Mouse (Mus musculus): ENCODE data around the gene Gm5105.

Gene Gm5105

DNA sequence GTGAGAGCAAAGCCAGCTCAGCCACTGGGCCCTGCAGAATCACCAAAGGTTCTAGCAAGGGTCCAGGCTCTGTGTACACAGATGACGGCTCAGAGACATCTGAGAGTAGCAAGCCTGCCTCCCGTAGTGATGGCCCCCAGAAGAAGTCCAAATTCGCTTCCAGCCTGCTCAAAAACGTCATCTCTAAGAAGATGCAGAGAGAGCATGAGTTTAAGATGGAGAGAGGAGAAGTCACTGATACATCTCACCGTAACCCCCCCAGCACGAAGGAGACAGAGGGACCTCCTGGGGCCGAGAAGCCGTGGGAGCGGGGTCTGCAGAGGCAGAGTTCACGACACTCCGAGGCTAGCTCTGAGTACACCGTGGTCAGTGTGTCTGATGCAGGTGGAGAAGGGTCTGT, at the start of gene Gm5105:
Gene Gm5105, minus strand, starts transcription at position 101 of the 400 bp plus-strand sequence.
- H3K27me3 ChIP-seq (ENCODE audit: control insufficient read depth, insufficient read depth, low read length, poor library complexity, severe bottlenecking) = no peaks in the 10 kb centered on the region
- DNase-seq (ENCODE audit: low read depth, low spot score) = no peak
- H3K36me3 ChIP-seq (ENCODE audit: control insufficient read depth, insufficient read depth, low read length, poor library complexity, severe bottlenecking) = no peaks in the 10 kb centered on the region

- Histone ChIP-seq H3K27me3 (ENCODE audit: control insufficient read depth, insufficient read depth, low read length, poor library complexity, severe bottlenecking) (no peaks in the 10 kb centered on the region), H3K36me3 (ENCODE audit: control insufficient read depth, insufficient read depth, low read length, poor library complexity, severe bottlenecking) (no peaks in the 10 kb centered on the region)
- no peak for DNase-seq (ENCODE audit: low read depth, low spot score)
These were observed 49.7 kb upstream of the Gm5105 start for GRCm38 (mm10) chr3:138116871-138117270.

DNA sequence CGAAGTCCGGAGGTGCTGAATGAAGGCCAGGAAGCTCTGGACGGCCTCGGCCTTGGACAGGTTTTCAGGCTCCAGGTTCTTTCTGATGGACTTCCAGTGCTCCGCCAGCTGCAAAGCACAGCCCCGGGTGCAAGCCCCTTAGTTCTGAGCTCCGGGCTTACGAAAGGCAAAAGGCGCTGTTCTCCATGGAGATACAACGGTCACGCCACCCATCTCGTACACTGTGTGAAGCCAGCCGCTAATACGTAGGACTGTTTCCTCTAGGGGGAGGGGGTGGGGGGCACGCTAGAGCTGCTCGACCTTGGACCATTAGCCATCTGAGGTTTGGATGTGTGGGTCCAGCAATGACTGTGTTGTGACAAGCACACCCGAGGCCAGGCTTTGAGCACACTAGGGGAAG, 46.9 kb upstream of the Gm5105 start:
- Histone ChIP-seq H3K27me3 (ENCODE audit: control insufficient read depth, insufficient read depth, low read length, poor library complexity, severe bottlenecking) (no peaks in the 10 kb centered on the region), H3K36me3 (ENCODE audit: control insufficient read depth, insufficient read depth, low read length, poor library complexity, severe bottlenecking) (no peaks in the 10 kb centered on the region)
- no peak for DNase-seq (ENCODE audit: low read depth, low spot score)

- H3K36me3 ChIP-seq (ENCODE audit: control insufficient read depth, insufficient read depth, low read length, poor library complexity, severe bottlenecking) = no peaks in the 10 kb centered on the region
- H3K27me3 ChIP-seq (ENCODE audit: control insufficient read depth, insufficient read depth, low read length, poor library complexity, severe bottlenecking) = no peaks in the 10 kb centered on the region
- no peak for DNase-seq (ENCODE audit: low read depth, low spot score)
These were observed 44.0 kb upstream of the Gm5105 start for GRCm38 (mm10) chr3:138110910-138111782.

GRCm38 (mm10) chr3:138106887-138107286, 39.7 kb upstream of the Gm5105 start:
- no peaks in the 10 kb centered on the region for H3K27me3 ChIP-seq (ENCODE audit: control insufficient read depth, insufficient read depth, low read length, poor library complexity, severe bottlenecking)
- no peak for DNase-seq (ENCODE audit: low read depth, low spot score)

DNA sequence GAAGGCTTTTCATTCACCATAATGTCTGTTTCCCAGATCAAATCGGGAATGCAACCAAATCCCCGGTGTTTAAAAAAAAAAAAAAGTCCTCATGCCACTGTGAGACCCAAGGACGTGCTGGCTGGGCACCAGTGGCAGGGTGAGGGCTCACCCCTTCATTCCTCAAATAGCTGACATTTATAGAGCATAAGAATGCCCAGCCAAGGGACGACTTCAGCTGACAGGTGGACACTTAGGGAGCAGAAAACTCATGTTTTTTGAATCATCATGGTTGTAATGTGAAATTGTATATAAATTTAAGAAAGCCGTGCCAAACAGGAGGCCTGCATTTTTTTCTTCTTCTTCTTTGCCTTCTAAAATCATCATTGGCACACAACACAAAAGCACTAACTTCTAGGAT, 37.9 kb upstream of the Gm5105 start:
- no peak for DNase-seq (ENCODE audit: low read depth, low spot score)
- Histone ChIP-seq H3K27me3 (ENCODE audit: control insufficient read depth, insufficient read depth, low read length, poor library complexity, severe bottlenecking) (no peaks in the 10 kb centered on the region), H3K36me3 (ENCODE audit: control insufficient read depth, insufficient read depth, low read length, poor library complexity, severe bottlenecking) (no peaks in the 10 kb centered on the region)

More at GRCm38 (mm10) chr3:138106887-138107286, 39.7 kb upstream of the Gm5105 start:
- H3K36me3 ChIP-seq (ENCODE audit: control insufficient read depth, insufficient read depth, low read length, poor library complexity, severe bottlenecking) = no peaks in the 10 kb centered on the region

GRCm38 (mm10) chr3:138103690-138104089, 36.5 kb upstream of the Gm5105 start:
- no peaks in the 10 kb centered on the region for H3K36me3 ChIP-seq (ENCODE audit: control insufficient read depth, insufficient read depth, low read length, poor library complexity, severe bottlenecking)
- no peak for DNase-seq (ENCODE audit: low read depth, low spot score)
- no peaks in the 10 kb centered on the region for H3K27me3 ChIP-seq (ENCODE audit: control insufficient read depth, insufficient read depth, low read length, poor library complexity, severe bottlenecking)

GRCm38 (mm10) chr3:138101936-138102335, 34.7 kb upstream of the Gm5105 start:
- H3K27me3 ChIP-seq (ENCODE audit: control insufficient read depth, insufficient read depth, low read length, poor library complexity, severe bottlenecking) = no peaks in the 10 kb centered on the region
- no peak for DNase-seq (ENCODE audit: low read depth, low spot score)
- H3K36me3 ChIP-seq (ENCODE audit: control insufficient read depth, insufficient read depth, low read length, poor library complexity, severe bottlenecking) = no peaks in the 10 kb centered on the region

GRCm38 (mm10) chr3:138097718-138098117, 30.5 kb upstream of the Gm5105 start:
- H3K27me3 ChIP-seq (ENCODE audit: control insufficient read depth, insufficient read depth, low read length, poor library complexity, severe bottlenecking) = no peaks in the 10 kb centered on the region
- DNase-seq (ENCODE audit: low read depth, low spot score) = no peak
- no peaks in the 10 kb centered on the region for H3K36me3 ChIP-seq (ENCODE audit: control insufficient read depth, insufficient read depth, low read length, poor library complexity, severe bottlenecking)

GRCm38 (mm10) chr3:138096263-138097028, 29.3 kb upstream of the Gm5105 start:
- no peak for DNase-seq (ENCODE audit: low read depth, low spot score)
- no peaks in the 10 kb centered on the region for H3K36me3 ChIP-seq (ENCODE audit: control insufficient read depth, insufficient read depth, low read length, poor library complexity, severe bottlenecking)
- no peaks in the 10 kb centered on the region for H3K27me3 ChIP-seq (ENCODE audit: control insufficient read depth, insufficient read depth, low read length, poor library complexity, severe bottlenecking)

DNA sequence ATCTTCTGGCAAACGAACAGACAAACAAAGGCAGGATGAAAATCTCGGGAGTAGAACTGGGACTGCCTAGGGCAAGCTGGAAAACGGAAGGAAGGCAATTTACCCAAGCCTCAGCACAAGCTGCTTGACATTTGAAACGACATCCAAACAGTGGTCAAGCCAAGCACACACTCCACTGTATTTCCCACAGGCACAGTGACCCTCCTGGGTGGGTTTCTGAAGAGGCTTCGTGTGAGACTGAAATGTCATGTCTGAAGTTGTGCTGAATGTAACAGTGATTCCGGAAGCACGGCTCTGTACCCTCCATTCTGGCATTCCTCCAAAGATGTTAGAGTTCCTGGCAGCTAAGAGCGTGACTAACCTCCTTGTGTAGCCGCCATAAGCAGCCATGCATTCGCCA, 28.5 kb upstream of the Gm5105 start:
- no peaks in the 10 kb centered on the region for H3K36me3 ChIP-seq (ENCODE audit: control insufficient read depth, insufficient read depth, low read length, poor library complexity, severe bottlenecking)
- H3K27me3 ChIP-seq (ENCODE audit: control insufficient read depth, insufficient read depth, low read length, poor library complexity, severe bottlenecking) = no peaks in the 10 kb centered on the region
- DNase-seq (ENCODE audit: low read depth, low spot score) = no peak

GRCm38 (mm10) chr3:138095301-138095700, 28.1 kb upstream of the Gm5105 start:
- no peak for DNase-seq (ENCODE audit: low read depth, low spot score)
- Histone ChIP-seq H3K27me3 (ENCODE audit: control insufficient read depth, insufficient read depth, low read length, poor library complexity, severe bottlenecking) (no peaks in the 10 kb centered on the region), H3K36me3 (ENCODE audit: control insufficient read depth, insufficient read depth, low read length, poor library complexity, severe bottlenecking) (no peaks in the 10 kb centered on the region)

DNA sequence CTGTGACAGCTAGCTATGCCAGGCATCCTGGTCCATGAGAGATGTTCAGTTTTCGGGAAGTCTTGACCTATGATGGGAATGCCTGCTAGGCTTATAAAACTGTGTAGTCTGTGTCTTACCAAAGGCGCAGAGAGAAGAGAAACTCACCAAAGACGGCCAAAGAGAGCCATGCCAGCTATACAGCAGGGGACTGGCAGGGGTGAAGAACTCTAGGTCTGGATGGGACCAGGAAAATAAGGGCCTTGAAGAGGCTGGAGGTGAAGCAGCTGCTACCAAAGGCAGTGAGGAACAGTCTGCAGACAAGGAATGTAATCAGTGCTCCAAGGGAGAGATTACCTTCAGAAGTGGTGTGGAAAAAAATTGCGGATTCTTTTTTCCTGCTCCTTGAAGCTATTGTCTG, 16.7 kb upstream of the Gm5105 start:
- no peaks in the 10 kb centered on the region for H3K36me3 ChIP-seq (ENCODE audit: control insufficient read depth, insufficient read depth, low read length, poor library complexity, severe bottlenecking)
- DNase-seq (ENCODE audit: low read depth, low spot score) = no peak
- H3K27me3 ChIP-seq (ENCODE audit: control insufficient read depth, insufficient read depth, low read length, poor library complexity, severe bottlenecking) = no peaks in the 10 kb centered on the region

- no peak for DNase-seq (ENCODE audit: low read depth, low spot score)
- H3K27me3 ChIP-seq (ENCODE audit: control insufficient read depth, insufficient read depth, low read length, poor library complexity, severe bottlenecking) = no peaks in the 10 kb centered on the region
- no peaks in the 10 kb centered on the region for H3K36me3 ChIP-seq (ENCODE audit: control insufficient read depth, insufficient read depth, low read length, poor library complexity, severe bottlenecking)
These were observed 16.0 kb upstream of the Gm5105 start for GRCm38 (mm10) chr3:138083073-138083637.

- Histone ChIP-seq H3K36me3 (ENCODE audit: control insufficient read depth, insufficient read depth, low read length, poor library complexity, severe bottlenecking) (no peaks in the 10 kb centered on the region), H3K27me3 (ENCODE audit: control insufficient read depth, insufficient read depth, low read length, poor library complexity, severe bottlenecking) (no peaks in the 10 kb centered on the region)
- no peak for DNase-seq (ENCODE audit: low read depth, low spot score)
These were observed 11.5 kb upstream of the Gm5105 start for GRCm38 (mm10) chr3:138078701-138079100.

Data from splenic B cell, adult 2 months (primary cell).